Mouse (Mus musculus): ENCODE measurements around the gene Peli2.

- TF ChIP-seq CTCF (IDR thresholded peaks at IDR 0.05; ENCODE audit: insufficient read depth, low read length) = peak; percentile 46
- TF ChIP-seq POLR2A (IDR thresholded peaks at IDR 0.05; ENCODE audit: borderline replicate concordance, extremely low read depth, low read depth, low read length) = no peak
Observed at GRCm38 (mm10) chr14:48138138-48138537, 17.5 kb downstream of the Peli2 start.
